Mouse (Mus musculus): ENCODE results near the gene Glrx5. TPM values are rescaled to one million over a fixed set of nuclear protein-coding genes. Genes with fewer than 3 reads are reported as not detected.

Gene Glrx5
- total RNA-seq, 2 experiments from 2014 or later: 26.9 to 58.1 TPM

- ATAC-seq (replicated peaks; ENCODE audit: poor library complexity): no peak
Observed at GRCm38 (mm10) chr12:105003715-105004114, 28.8 kb upstream of the Glrx5 start.

- no peak for ATAC-seq (replicated peaks; ENCODE audit: poor library complexity)
Observed at GRCm38 (mm10) chr12:105004956-105005714, 27.4 kb upstream of the Glrx5 start.

GRCm38 (mm10) chr12:105005715-105005972, 26.8 kb upstream of the Glrx5 start:
- no peak for ATAC-seq (replicated peaks; ENCODE audit: poor library complexity)

- no peak for ATAC-seq (replicated peaks; ENCODE audit: poor library complexity)
Observed at GRCm38 (mm10) chr12:105008150-105008549, 24.3 kb upstream of the Glrx5 start.

- ATAC-seq (replicated peaks; ENCODE audit: poor library complexity): peak; percentile 45
Observed at GRCm38 (mm10) chr12:105008752-105009178, 23.7 kb upstream of the Glrx5 start.

GRCm38 (mm10) chr12:105009370-105010212, 22.9 kb upstream of the Glrx5 start, which contains the start of gene Syne3:
Gene Syne3 (minus strand): TSS chr12:105009809.
- peak; percentile 24 for ATAC-seq (replicated peaks; ENCODE audit: poor library complexity)

- peak; percentile 4; the same call in 1 of the 2 replicates for ATAC-seq (replicated peaks; ENCODE audit: poor library complexity)
Observed at GRCm38 (mm10) chr12:105010213-105010790, 22.2 kb upstream of the Glrx5 start.

GRCm38 (mm10) chr12:105011589-105011988, 20.9 kb upstream of the Glrx5 start:
- peak; percentile 7 for ATAC-seq (replicated peaks; ENCODE audit: poor library complexity)

GRCm38 (mm10) chr12:105012314-105012713, 20.2 kb upstream of the Glrx5 start:
- ATAC-seq (replicated peaks; ENCODE audit: poor library complexity): no peak

- ATAC-seq (replicated peaks; ENCODE audit: poor library complexity): peak; percentile 30
Observed at GRCm38 (mm10) chr12:105013065-105013464, 19.4 kb upstream of the Glrx5 start.

GRCm38 (mm10) chr12:105016199-105016598, 16.3 kb upstream of the Glrx5 start:
- ATAC-seq (replicated peaks; ENCODE audit: poor library complexity): peak; percentile 49

GRCm38 (mm10) chr12:105016639-105017038, 15.8 kb upstream of the Glrx5 start:
- ATAC-seq (replicated peaks; ENCODE audit: poor library complexity): no peak

GRCm38 (mm10) chr12:105019359-105020219, 12.9 kb upstream of the Glrx5 start:
- ATAC-seq (replicated peaks; ENCODE audit: poor library complexity): peak; percentile 78

GRCm38 (mm10) chr12:105021441-105022069, 10.9 kb upstream of the Glrx5 start:
- no peak for ATAC-seq (replicated peaks; ENCODE audit: poor library complexity)

- no peak for ATAC-seq (replicated peaks; ENCODE audit: poor library complexity)
Observed at GRCm38 (mm10) chr12:105022141-105022540, 10.3 kb upstream of the Glrx5 start.

GRCm38 (mm10) chr12:105022776-105023175, 9.7 kb upstream of the Glrx5 start:
- no peak for ATAC-seq (replicated peaks; ENCODE audit: poor library complexity)

GRCm38 (mm10) chr12:105025271-105025946, 7.1 kb upstream of the Glrx5 start:
- peak; percentile 60 for ATAC-seq (replicated peaks; ENCODE audit: poor library complexity)

- ATAC-seq (replicated peaks; ENCODE audit: poor library complexity): peak; percentile 10
Observed at GRCm38 (mm10) chr12:105025947-105026586, 6.4 kb upstream of the Glrx5 start.

- ATAC-seq (replicated peaks; ENCODE audit: poor library complexity): peak; percentile 38
Observed at GRCm38 (mm10) chr12:105027323-105027991, 5.0 kb upstream of the Glrx5 start.

All from megakaryocyte progenitor cell, adult 5-6 weeks (primary cell).